Mouse (Mus musculus) spleen, postnatal 0 days (tissue): Measurements from ENCODE around the gene Tmem179. TPM values are rescaled to one million over a fixed set of nuclear protein-coding genes. Genes with fewer than 3 reads are reported as not detected.

Experiments
- polyA plus RNA-seq: library from polyadenylated mRNA; unstranded; fragments of >200 nt; fragmentation: Nextera tagmentation; extraction: Ambion mirVana; gene quantifications from 2 replicates; pipeline ENCODE4 v1.2.1, GENCODE M21; 2015

The Tmem179 gene
- 0.07 TPM in 1 of 2 replicates, not detected in the other for polyA plus RNA-seq

GRCm38 (mm10) chr12:112516697-112517337, at the start of gene Tmem179:
Tmem179 (minus strand) TSS chr12:112516747.

GRCm38 (mm10) chr12:112489134-112489533, 27.4 kb downstream of the Tmem179 start, which contains the start of gene A530016L24Rik:
A530016L24Rik (plus strand) TSS chr12:112489448.

Other genes starting within 250 kb of the Tmem179 start
- 0.19 TPM in 1 of 2 replicates, not detected in the other for gene A530016L24Rik, start 27.3 kb downstream of the Tmem179 start, polyA plus RNA-seq
- gene Inf2, start 72.0 kb upstream of the Tmem179 start, polyA plus RNA-seq = 4.6 and 5.2 TPM in 2 replicates
- gene Adssl1, start 103.3 kb upstream of the Tmem179 start, polyA plus RNA-seq = 16.2 and 20.9 TPM in 2 replicates
- gene Siva1, start 127.9 kb upstream of the Tmem179 start, polyA plus RNA-seq = 169 and 179 TPM in 2 replicates
- 38.2 and 46.3 TPM in 2 replicates for gene Akt1, start 158.1 kb upstream of the Tmem179 start, polyA plus RNA-seq
- 2.5 and 3.3 TPM in 2 replicates for gene Zbtb42, start 162.1 kb upstream of the Tmem179 start, polyA plus RNA-seq
- gene Cep170b, start 203.7 kb upstream of the Tmem179 start, polyA plus RNA-seq = 2.0 and 2.6 TPM in 2 replicates
- 26.8 and 42.1 TPM in 2 replicates for gene Pld4, start 243.9 kb upstream of the Tmem179 start, polyA plus RNA-seq